Mouse (Mus musculus): ENCODE results near the gene Plrg1. TPM values are rescaled to one million over a fixed set of nuclear protein-coding genes. Genes with fewer than 3 reads are reported as not detected.
A peak's percentile ranks its signal among the peaks of the same experiment; 100 is the strongest.

The Plrg1 gene
- polyA plus RNA-seq, 1 experiment from 2014 or later, result 60.3 TPM

DNA sequence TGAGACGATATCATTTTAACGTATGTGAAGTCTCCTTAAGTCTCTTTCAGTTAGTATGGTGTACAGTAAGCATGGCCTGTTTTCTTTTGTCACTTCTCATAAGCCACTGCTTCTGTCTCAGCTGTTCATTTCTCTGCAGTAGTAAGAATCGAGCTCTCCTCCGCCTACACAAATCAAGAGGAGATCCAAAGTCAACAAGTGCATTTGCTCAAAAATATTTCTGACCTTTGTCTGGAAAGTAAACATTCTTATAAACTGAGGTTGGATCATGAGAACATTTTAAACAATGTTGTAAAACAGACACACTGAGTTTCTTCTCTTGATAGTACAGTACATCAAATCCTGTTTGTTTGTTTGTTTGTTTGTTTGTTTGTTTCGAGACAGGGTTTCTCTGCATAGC is 4.7 kb upstream of the Plrg1 start:
- no peak overlapping the region for H3K9ac ChIP-seq
- WGBS (ENCODE audit: insufficient replicate concordance), result 66% methylated on average over 5 of the region's 5 CpGs
- H3K27ac ChIP-seq, result no peak overlapping the region
- H3K4me2 ChIP-seq, result no peak overlapping the region
- no peak overlapping the region for H3K4me3 ChIP-seq (replicated peaks)
- no peaks in the 10 kb centered on the region for H3K27me3 ChIP-seq
- DNase-seq (no peak), ATAC-seq (ENCODE audit: low read depth) (no peak)
- H3K36me3 ChIP-seq, result 0 out of 2 replicates have a peak, but pooled peaks cover 2% of the 10 kb centered on the region
- peaks cover 14% of the 10 kb centered on the region for H3K4me1 ChIP-seq (replicated peaks)
- H3K9me3 ChIP-seq (replicated peaks), result no peaks in the 10 kb centered on the region

- DNase-seq, result no peak
- H3K36me3 ChIP-seq, result peaks cover 6% of the 10 kb centered on the region
- no peak overlapping the region for H3K4me2 ChIP-seq
- no peak overlapping the region for H3K4me3 ChIP-seq (replicated peaks)
- H3K9me3 ChIP-seq (replicated peaks), result no peaks in the 10 kb centered on the region
- 61% methylated on average over 5 of the region's 5 CpGs for WGBS (ENCODE audit: insufficient replicate concordance)
- H3K27ac ChIP-seq, result no peak overlapping the region
- H3K27me3 ChIP-seq, result no peaks in the 10 kb centered on the region
- ATAC-seq (ENCODE audit: low read depth), result no peak
- peaks cover 25% of the 10 kb centered on the region for H3K4me1 ChIP-seq (replicated peaks)
- H3K9ac ChIP-seq, result no peak overlapping the region
Observed at GRCm38 (mm10) chr3:83052102-83052501, 3.2 kb upstream of the Plrg1 start.

- Histone ChIP-seq H3K4me1 (replicated peaks) (peaks cover 25% of the 10 kb centered on the region), H3K9me3 (replicated peaks) (no peaks in the 10 kb centered on the region), H3K4me2 (no peak overlapping the region), H3K4me3 (replicated peaks) (no peak overlapping the region), H3K27me3 (no peaks in the 10 kb centered on the region), H3K36me3 (peaks cover 14% of the 10 kb centered on the region), H3K27ac (peak overlapping the region; percentile 69), H3K9ac (no peak overlapping the region)
- no peak for DNase-seq
- 65% methylated on average over 7 of the region's 7 CpGs for WGBS (ENCODE audit: insufficient replicate concordance)
- no peak for ATAC-seq (ENCODE audit: low read depth)
Observed at GRCm38 (mm10) chr3:83053126-83053525, 2.2 kb upstream of the Plrg1 start.

DNA sequence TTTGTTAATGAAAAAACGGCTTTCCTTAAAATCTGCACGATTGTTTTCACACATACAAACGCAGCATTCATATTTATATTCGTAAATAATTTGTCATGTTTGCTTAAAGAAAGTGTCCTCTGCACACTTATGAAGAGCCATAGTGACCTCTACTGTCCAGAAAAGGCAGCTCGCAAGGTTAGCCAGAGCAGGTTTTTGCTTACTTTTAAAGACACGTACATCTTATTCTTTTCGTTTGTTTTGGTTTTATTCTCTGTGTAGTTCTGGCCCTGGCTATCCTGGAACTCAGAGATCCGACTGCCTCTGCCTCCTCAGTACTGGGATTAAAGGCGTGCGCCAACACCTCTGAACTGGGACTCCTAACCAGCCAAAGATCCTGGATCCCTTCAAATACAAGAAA is 1.6 kb upstream of the Plrg1 start:
- Histone ChIP-seq H3K36me3 (peaks cover 19% of the 10 kb centered on the region), H3K4me1 (replicated peaks) (peaks cover 25% of the 10 kb centered on the region), H3K27me3 (no peaks in the 10 kb centered on the region), H3K4me3 (replicated peaks) (no peak overlapping the region), H3K4me2 (peak overlapping the region; percentile 19; the same call in 1 of the 2 replicates), H3K9me3 (replicated peaks) (no peaks in the 10 kb centered on the region), H3K9ac (no peak overlapping the region), H3K27ac (no peak overlapping the region)
- 26% methylated on average over 10 of the region's 10 CpGs for WGBS (ENCODE audit: insufficient replicate concordance)
- ATAC-seq (ENCODE audit: low read depth), result no peak
- DNase-seq, result no peak

- 14% methylated on average over 13 of the region's 13 CpGs for WGBS (ENCODE audit: insufficient replicate concordance)
Observed at GRCm38 (mm10) chr3:83054759-83055158, 563 bp upstream of the Plrg1 start.

DNA sequence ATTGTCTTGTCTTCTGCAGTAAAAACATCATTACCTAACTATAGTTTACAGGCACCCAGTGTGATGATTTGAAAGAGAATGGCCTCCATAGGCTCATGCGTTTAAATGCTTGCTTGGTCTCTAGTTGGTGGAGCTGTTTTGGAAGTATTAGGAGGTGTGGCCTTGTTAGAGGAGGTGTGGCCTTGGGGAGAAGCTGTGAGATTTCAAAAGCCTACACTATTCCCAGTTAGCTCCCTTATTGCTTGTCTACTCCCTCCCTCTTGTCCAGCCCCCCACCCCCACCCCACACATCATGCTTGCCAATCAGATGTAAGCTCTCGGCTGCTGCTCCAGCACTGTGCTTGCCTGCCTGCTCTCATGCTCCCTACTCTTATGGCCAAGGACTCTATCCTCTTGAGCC is 1.7 kb downstream of the Plrg1 start:
- Histone ChIP-seq H3K4me2 (no peak overlapping the region), H3K4me3 (replicated peaks) (0 out of 2 replicates have a peak overlapping the region, but pooled peaks have one; percentile 88), H3K4me1 (replicated peaks) (peaks cover 25% of the 10 kb centered on the region), H3K27ac (no peak overlapping the region), H3K9me3 (replicated peaks) (no peaks in the 10 kb centered on the region), H3K27me3 (no peaks in the 10 kb centered on the region), H3K9ac (no peak overlapping the region), H3K36me3 (peaks cover 52% of the 10 kb centered on the region)
- no peak for DNase-seq
- whole genome bisulfite sequencing (ENCODE audit: insufficient replicate concordance), result 88% methylated on average over 2 of the region's 2 CpGs
- no peak for ATAC-seq (ENCODE audit: low read depth)

More at GRCm38 (mm10) chr3:83054759-83055158, 563 bp upstream of the Plrg1 start:
- H3K4me1 ChIP-seq (replicated peaks), result peaks cover 25% of the 10 kb centered on the region
- no peak overlapping the region for H3K27ac ChIP-seq
- H3K9ac ChIP-seq, result peak overlapping the region; percentile 52
- peak overlapping the region; percentile 56 for H3K4me3 ChIP-seq (replicated peaks)
- peak overlapping the region; percentile 65 for H3K4me2 ChIP-seq
- DNase-seq (no peak), ATAC-seq (ENCODE audit: low read depth) (no peak; the same call in 1 of the 2 replicates)
- peaks cover 29% of the 10 kb centered on the region for H3K36me3 ChIP-seq
- H3K27me3 ChIP-seq, result no peaks in the 10 kb centered on the region
- no peaks in the 10 kb centered on the region for H3K9me3 ChIP-seq (replicated peaks)

- DNase-seq, result no peak
- no peaks in the 10 kb centered on the region for H3K4me1 ChIP-seq (replicated peaks)
- H3K9me3 ChIP-seq (replicated peaks), result no peaks in the 10 kb centered on the region
- peaks cover 82% of the 10 kb centered on the region for H3K36me3 ChIP-seq
- no peak overlapping the region for H3K9ac ChIP-seq
- no peaks in the 10 kb centered on the region for H3K27me3 ChIP-seq
- no peak for ATAC-seq (ENCODE audit: low read depth)
- WGBS (ENCODE audit: insufficient replicate concordance), result 85% methylated on average over 9 of the region's 9 CpGs
- H3K4me2 ChIP-seq, result no peak overlapping the region
- no peak overlapping the region for H3K27ac ChIP-seq
- no peak overlapping the region for H3K4me3 ChIP-seq (replicated peaks)
Observed at GRCm38 (mm10) chr3:83067920-83068319, 12.6 kb downstream of the Plrg1 start.

- 95% methylated on average over 13 of the region's 13 CpGs for WGBS (ENCODE audit: insufficient replicate concordance)
- peaks cover 78% of the 10 kb centered on the region for H3K36me3 ChIP-seq
- no peak overlapping the region for H3K4me2 ChIP-seq
- no peak overlapping the region for H3K9ac ChIP-seq
- H3K4me1 ChIP-seq (replicated peaks), result no peaks in the 10 kb centered on the region
- no peaks in the 10 kb centered on the region for H3K27me3 ChIP-seq
- H3K27ac ChIP-seq, result no peak overlapping the region
- H3K4me3 ChIP-seq (replicated peaks), result no peak overlapping the region
- no peaks in the 10 kb centered on the region for H3K9me3 ChIP-seq (replicated peaks)
- no peak for DNase-seq
- ATAC-seq (ENCODE audit: low read depth), result no peak
Observed at GRCm38 (mm10) chr3:83068869-83069268, 13.5 kb downstream of the Plrg1 start.

DNA sequence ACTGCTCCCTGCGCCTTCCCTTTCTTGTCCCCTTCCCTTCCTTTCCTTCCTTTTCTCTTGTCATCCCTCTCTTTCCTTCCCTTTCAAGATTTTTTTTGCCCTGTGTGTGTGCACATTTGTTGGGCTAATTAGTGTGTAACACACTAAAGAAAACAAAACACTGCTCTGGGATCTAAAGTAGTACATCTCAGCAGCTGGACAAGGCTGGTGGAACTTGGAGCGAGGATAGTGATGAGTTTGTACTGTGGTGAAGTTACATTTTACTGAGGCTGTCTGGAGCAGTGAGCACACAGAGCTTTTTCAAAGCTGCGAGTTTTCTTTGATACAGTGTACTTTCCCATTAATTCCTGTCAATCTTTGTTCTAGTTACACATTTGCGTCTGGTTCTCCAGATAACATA is 14.9 kb downstream of the Plrg1 start:
- H3K9ac ChIP-seq, result no peak overlapping the region
- WGBS (ENCODE audit: insufficient replicate concordance), result 78% methylated on average over 4 of the region's 4 CpGs
- H3K27ac ChIP-seq, result no peak overlapping the region
- no peaks in the 10 kb centered on the region for H3K9me3 ChIP-seq (replicated peaks)
- H3K36me3 ChIP-seq, result peaks cover 72% of the 10 kb centered on the region
- no peaks in the 10 kb centered on the region for H3K27me3 ChIP-seq
- no peaks in the 10 kb centered on the region for H3K4me1 ChIP-seq (replicated peaks)
- DNase-seq (no peak), ATAC-seq (ENCODE audit: low read depth) (no peak)
- no peak overlapping the region for H3K4me2 ChIP-seq
- no peak overlapping the region for H3K4me3 ChIP-seq (replicated peaks)

GRCm38 (mm10) chr3:83076563-83076962 is 21.2 kb downstream of the Plrg1 start:
- Histone ChIP-seq H3K27ac (no peak overlapping the region), H3K4me2 (no peak overlapping the region), H3K27me3 (no peaks in the 10 kb centered on the region), H3K9me3 (replicated peaks) (no peaks in the 10 kb centered on the region), H3K4me3 (replicated peaks) (no peak overlapping the region), H3K4me1 (replicated peaks) (0 out of 2 replicates have a peak, but pooled peaks cover 2% of the 10 kb centered on the region), H3K9ac (no peak overlapping the region), H3K36me3 (peaks cover 14% of the 10 kb centered on the region)
- WGBS (ENCODE audit: insufficient replicate concordance), result 39% methylated on average over 3 of the region's 3 CpGs
- DNase-seq (no peak), ATAC-seq (ENCODE audit: low read depth) (no peak)

- no peak overlapping the region for H3K9ac ChIP-seq
- H3K4me3 ChIP-seq (replicated peaks), result peak overlapping the region; percentile 25; the same call in 1 of the 2 replicates
- H3K27me3 ChIP-seq, result no peaks in the 10 kb centered on the region
- 3% methylated on average over 11 of the region's 11 CpGs for WGBS (ENCODE audit: insufficient replicate concordance)
- H3K36me3 ChIP-seq, result no peaks in the 10 kb centered on the region
- DNase-seq (no peak), ATAC-seq (ENCODE audit: low read depth) (peak; percentile 51)
- H3K27ac ChIP-seq, result no peak overlapping the region
- H3K4me2 ChIP-seq, result peak overlapping the region; percentile 57
- 0 out of 2 replicates have a peak, but pooled peaks cover 2% of the 10 kb centered on the region for H3K4me1 ChIP-seq (replicated peaks)
- H3K9me3 ChIP-seq (replicated peaks), result no peaks in the 10 kb centered on the region
Observed at GRCm38 (mm10) chr3:83080567-83081055, 25.3 kb downstream of the Plrg1 start.

DNA sequence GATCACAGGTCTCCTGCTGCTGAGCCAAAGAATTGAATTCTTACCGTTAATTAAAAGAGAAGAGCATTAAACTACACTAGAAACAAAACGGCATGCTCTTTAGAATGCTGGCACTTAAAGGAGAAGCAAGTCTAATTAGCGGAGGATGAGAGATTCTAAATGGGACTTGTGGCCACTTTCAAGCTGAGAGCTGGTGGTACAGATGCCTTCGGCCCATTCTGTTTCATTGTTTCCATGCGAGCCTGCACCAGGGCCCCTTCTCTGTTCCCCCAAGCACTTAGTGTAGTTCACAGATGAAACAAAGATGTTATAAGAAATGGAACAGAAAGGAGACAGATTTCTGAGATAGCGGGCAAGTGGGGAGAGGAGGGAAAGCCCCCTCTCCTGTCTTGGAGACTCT is 42.3 kb downstream of the Plrg1 start:
- no peaks in the 10 kb centered on the region for H3K9me3 ChIP-seq (replicated peaks)
- H3K4me3 ChIP-seq (replicated peaks), result no peak overlapping the region
- no peak for ATAC-seq (ENCODE audit: low read depth)
- H3K36me3 ChIP-seq, result no peaks in the 10 kb centered on the region
- no peak overlapping the region for H3K9ac ChIP-seq
- no peak overlapping the region for H3K4me2 ChIP-seq
- H3K4me1 ChIP-seq (replicated peaks), result no peaks in the 10 kb centered on the region
- WGBS (ENCODE audit: insufficient replicate concordance), result 72% methylated on average over 6 of the region's 6 CpGs
- H3K27ac ChIP-seq, result no peak overlapping the region
- DNase-seq, result no peak
- H3K27me3 ChIP-seq, result 0 out of 2 replicates have a peak, but pooled peaks cover 2% of the 10 kb centered on the region
